Mouse (Mus musculus) forebrain, embryonic 15.5 days (tissue): ENCODE data around the gene Unc5cl. TPM values are rescaled to one million over a fixed set of nuclear protein-coding genes. Genes with fewer than 3 reads are reported as not detected.

Experiments used
- ATAC-seq: fragments of 200-750 bp; cut with Nextera tagmentation; replicated peaks from 2 replicates; pipeline ENCODE4 v1.8.0; 2017; ENCODE audit warnings: mild to moderate bottlenecking, moderate TSS enrichment, moderate library complexity
- H3K27ac ChIP-seq: fragments of 300-500 bp; sonication (generic); replicated peaks from 2 replicates; pipeline ENCODE4 v1.5.1; 2015; ENCODE audit warnings: mild to moderate bottlenecking, inconsistent platforms
- H3K27me3 ChIP-seq: fragments of 300-500 bp; sonication (generic); 2 replicates; pipeline ENCODE4 v1.6.1; 2015; ENCODE audit warnings: inconsistent platforms
- H3K36me3 ChIP-seq: fragments of 300-500 bp; sonication (generic); 2 replicates; pipeline ENCODE4 v1.6.1; 2015; ENCODE audit warnings: mild to moderate bottlenecking, inconsistent platforms
- H3K4me1 ChIP-seq: fragments of 300-500 bp; sonication (generic); 2 replicates; pipeline ENCODE4 v1.6.1; 2015; ENCODE audit warnings: inconsistent platforms
- H3K4me2 ChIP-seq: fragments of 300-500 bp; sonication (generic); replicated peaks from 2 replicates; pipeline ENCODE4 v1.6.1; 2015; ENCODE audit warnings: mild to moderate bottlenecking, inconsistent platforms
- H3K4me3 ChIP-seq: fragments of 300-500 bp; sonication (generic); 2 replicates; pipeline ENCODE4 v1.5.1; 2015; ENCODE audit warnings: mild to moderate bottlenecking, inconsistent platforms
- H3K9ac ChIP-seq: fragments of 300-500 bp; sonication (generic); replicated peaks from 2 replicates; pipeline ENCODE4 v1.6.1; 2015; ENCODE audit warnings: mild to moderate bottlenecking, inconsistent platforms
- H3K9me3 ChIP-seq: fragments of 300-500 bp; sonication (generic); 2 replicates; pipeline ENCODE4 v1.6.1; 2016; ENCODE audit warnings: inconsistent platforms
- WGBS: fragments of 180-500 bp; shearing (Covaris S2); methylation state at CpG from one replicate; pipeline ENCODE4 v1.1.7; 2015; ENCODE audit warnings: mixed read lengths; 5-methylcytosine and 5-hydroxymethylcytosine counted together
- polyA plus RNA-seq: library from polyadenylated mRNA; unstranded; fragments of >200 nt; fragmentation: Nextera tagmentation; extraction: Ambion mirVana; gene quantifications from 2 replicates; pipeline ENCODE4 v1.2.1, GENCODE M21; 2015

The Unc5cl gene
- polyA plus RNA-seq, 1 experiment from 2014 or later, result 0.17 TPM

DNA sequence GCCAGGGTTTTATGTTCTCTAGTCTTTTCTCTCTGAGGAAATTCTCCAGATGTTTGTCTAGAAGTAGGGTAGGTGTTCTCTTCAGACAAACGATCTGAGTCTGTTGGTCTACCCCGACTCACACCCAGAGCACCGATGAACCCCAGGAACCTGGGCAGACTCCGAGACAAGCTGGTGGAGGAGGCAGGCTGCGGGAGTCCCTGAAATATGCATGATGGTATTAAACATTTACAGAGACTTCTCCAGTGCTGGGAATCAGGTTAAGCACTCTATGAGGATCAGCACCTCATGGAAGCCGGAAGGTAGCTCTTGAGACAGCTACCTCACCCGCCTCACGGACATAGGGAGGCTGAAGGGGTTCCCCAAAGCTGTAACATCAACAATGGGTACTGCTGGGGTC is 37.9 kb downstream of the Unc5cl start:
- no peak overlapping the region for H3K9ac ChIP-seq
- WGBS, result 91% methylated on average over 8 of the region's 8 CpGs

DNA sequence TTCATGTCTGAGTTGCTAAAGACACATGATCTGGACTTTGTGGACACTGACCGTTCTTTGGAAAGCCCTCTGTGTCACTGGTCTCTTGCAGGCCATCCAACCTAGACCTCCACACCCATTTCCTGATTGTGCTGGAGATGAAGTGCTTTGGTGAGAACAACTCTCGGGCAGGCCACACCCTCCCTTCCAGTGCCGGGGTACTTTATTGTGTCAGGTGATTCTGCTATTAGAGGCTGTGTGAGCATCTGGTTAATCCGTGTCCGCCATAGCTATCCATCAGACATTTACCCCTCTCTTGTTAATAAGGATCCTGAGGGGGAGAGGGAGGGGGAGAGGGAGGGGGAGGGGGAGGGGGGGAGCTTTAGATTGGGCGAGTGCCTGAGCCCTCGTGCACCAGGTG is 38.9 kb downstream of the Unc5cl start:
- H3K9ac ChIP-seq, result no peak overlapping the region

More for the DNA sequence above, 37.9 kb downstream of the Unc5cl start:
- Histone ChIP-seq H3K27ac (no peak overlapping the region), H3K27me3 (no peaks in the 10 kb centered on the region), H3K4me1 (no peaks in the 10 kb centered on the region), H3K36me3 (no peaks in the 10 kb centered on the region), H3K4me3 (no peak overlapping the region), H3K4me2 (no peak overlapping the region), H3K9me3 (no peaks in the 10 kb centered on the region)
- no peak for ATAC-seq

GRCm38 (mm10) chr17:48493986-48494385 is 39.3 kb downstream of the Unc5cl start:
- no peak overlapping the region for H3K9ac ChIP-seq
- no peak overlapping the region for H3K4me2 ChIP-seq
- no peaks in the 10 kb centered on the region for H3K36me3 ChIP-seq
- WGBS, result 74% methylated on average over 8 of the region's 8 CpGs
- no peaks in the 10 kb centered on the region for H3K4me1 ChIP-seq
- no peak overlapping the region for H3K4me3 ChIP-seq
- H3K27me3 ChIP-seq, result no peaks in the 10 kb centered on the region
- ATAC-seq, result no peak
- H3K27ac ChIP-seq, result no peak overlapping the region
- H3K9me3 ChIP-seq, result no peaks in the 10 kb centered on the region

More for the DNA sequence above, 38.9 kb downstream of the Unc5cl start:
- Histone ChIP-seq H3K36me3 (no peaks in the 10 kb centered on the region), H3K4me2 (no peak overlapping the region), H3K9me3 (no peaks in the 10 kb centered on the region), H3K4me3 (no peak overlapping the region), H3K4me1 (no peaks in the 10 kb centered on the region), H3K27me3 (no peaks in the 10 kb centered on the region), H3K27ac (no peak overlapping the region)
- WGBS, result 62% methylated on average over 7 of the region's 7 CpGs
- no peak for ATAC-seq

DNA sequence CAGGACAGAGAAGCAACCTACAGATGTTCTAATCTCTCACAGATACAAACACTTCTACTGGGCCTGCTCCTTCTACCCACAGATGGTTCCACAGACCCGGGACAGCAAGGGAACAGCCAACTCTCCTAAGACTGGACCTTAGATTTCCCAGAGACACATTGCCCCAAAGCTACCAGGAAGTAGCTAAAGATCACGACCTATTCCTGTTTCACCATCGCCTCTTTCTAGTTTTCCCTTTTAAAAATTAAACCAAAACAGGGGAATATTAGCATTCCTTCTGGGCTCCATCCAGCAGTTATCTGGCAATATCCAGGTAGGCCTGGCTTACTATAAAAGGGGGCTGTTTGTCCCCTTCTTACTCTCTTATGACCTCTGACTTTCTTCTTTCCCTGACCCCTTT is 43.3 kb downstream of the Unc5cl start:
- Histone ChIP-seq H3K4me1 (no peaks in the 10 kb centered on the region), H3K9ac (no peak overlapping the region), H3K4me2 (no peak overlapping the region), H3K27me3 (no peaks in the 10 kb centered on the region), H3K9me3 (no peaks in the 10 kb centered on the region), H3K27ac (no peak overlapping the region), H3K4me3 (no peak overlapping the region), H3K36me3 (no peaks in the 10 kb centered on the region)
- no peak for ATAC-seq
- 88% methylated on average over 3 of the region's 3 CpGs for WGBS

GRCm38 (mm10) chr17:48500846-48501445 is 46.2 kb downstream of the Unc5cl start:
- ATAC-seq, result no peak
- Histone ChIP-seq H3K27ac (no peak overlapping the region), H3K4me1 (peaks cover 10% of the 10 kb centered on the region), H3K9me3 (no peaks in the 10 kb centered on the region), H3K36me3 (no peaks in the 10 kb centered on the region), H3K4me2 (no peak overlapping the region), H3K27me3 (no peaks in the 10 kb centered on the region), H3K9ac (no peak overlapping the region), H3K4me3 (no peak overlapping the region)
- WGBS, result 72% methylated on average over 7 of the region's 7 CpGs

- no peak overlapping the region for H3K9ac ChIP-seq
- peaks cover 10% of the 10 kb centered on the region for H3K4me1 ChIP-seq
- peak; percentile 48; the same call in 1 of the 2 replicates for ATAC-seq
- no peak overlapping the region for H3K4me2 ChIP-seq
- H3K27ac ChIP-seq, result no peak overlapping the region
- no peak overlapping the region for H3K4me3 ChIP-seq
- 0% methylated on average over 3 of the region's 3 CpGs for WGBS
- H3K27me3 ChIP-seq, result no peaks in the 10 kb centered on the region
- no peaks in the 10 kb centered on the region for H3K9me3 ChIP-seq
- H3K36me3 ChIP-seq, result no peaks in the 10 kb centered on the region
Measured at GRCm38 (mm10) chr17:48505006-48505405, 50.3 kb downstream of the Unc5cl start.

- no peaks in the 10 kb centered on the region for H3K9me3 ChIP-seq
- H3K9ac ChIP-seq, result no peak overlapping the region
- H3K27ac ChIP-seq, result no peak overlapping the region
- no peaks in the 10 kb centered on the region for H3K36me3 ChIP-seq
- ATAC-seq, result no peak
- H3K4me1 ChIP-seq, result peaks cover 10% of the 10 kb centered on the region
- H3K4me2 ChIP-seq, result no peak overlapping the region
- 31% methylated on average over 4 of the region's 4 CpGs for WGBS
- no peak overlapping the region for H3K4me3 ChIP-seq
- no peaks in the 10 kb centered on the region for H3K27me3 ChIP-seq
Measured at GRCm38 (mm10) chr17:48506986-48507385, 52.3 kb downstream of the Unc5cl start.

- no peak overlapping the region for H3K27ac ChIP-seq
- H3K9ac ChIP-seq, result no peak overlapping the region
- no peak for ATAC-seq
- H3K27me3 ChIP-seq, result no peaks in the 10 kb centered on the region
- no peak overlapping the region for H3K4me2 ChIP-seq
- H3K4me3 ChIP-seq, result no peak overlapping the region
- 88% methylated on average over 4 of the region's 4 CpGs for WGBS
- no peaks in the 10 kb centered on the region for H3K36me3 ChIP-seq
- H3K4me1 ChIP-seq, result peaks cover 18% of the 10 kb centered on the region
- no peaks in the 10 kb centered on the region for H3K9me3 ChIP-seq
Measured at GRCm38 (mm10) chr17:48509596-48509995, 54.9 kb downstream of the Unc5cl start.

DNA sequence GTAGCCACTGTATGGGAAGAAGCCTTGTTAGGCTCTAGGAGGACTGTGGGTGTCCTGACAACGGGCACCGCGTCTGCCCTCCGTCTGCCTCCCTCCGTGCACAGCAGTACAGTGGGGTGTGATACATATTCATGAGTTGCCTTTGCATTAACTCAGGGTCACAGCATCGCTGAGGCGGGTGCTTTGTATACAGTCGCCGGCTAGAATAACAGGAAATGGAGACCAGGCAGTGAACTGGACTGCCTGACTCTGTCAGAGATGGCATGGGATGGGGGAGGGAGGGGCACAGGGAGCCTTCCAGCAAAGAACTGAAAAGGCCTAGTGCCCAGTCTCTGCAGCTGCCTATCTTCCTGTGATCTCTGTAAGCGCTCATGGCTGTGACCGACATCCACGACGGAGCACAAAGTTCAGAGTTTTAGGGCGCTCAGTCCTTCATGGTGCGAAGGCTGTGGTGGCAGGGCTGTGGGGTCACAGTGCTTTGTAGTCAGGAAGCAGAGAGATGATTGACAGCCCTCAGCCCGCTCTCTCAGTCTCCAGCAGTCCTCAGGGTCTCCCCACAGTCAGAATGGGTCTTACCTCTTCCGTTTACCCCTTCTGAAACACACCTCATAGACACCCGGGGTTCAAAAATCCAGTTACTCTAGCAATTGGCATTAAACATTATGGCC is 58.0 kb downstream of the Unc5cl start:
- Histone ChIP-seq H3K27me3 (no peaks in the 10 kb centered on the region), H3K36me3 (no peaks in the 10 kb centered on the region), H3K4me2 (0 out of 2 replicates have a peak overlapping the region, but pooled peaks have one; percentile 0), H3K4me3 (no peak overlapping the region), H3K9ac (no peak overlapping the region), H3K9me3 (no peaks in the 10 kb centered on the region), H3K27ac (no peak overlapping the region), H3K4me1 (peaks cover 9% of the 10 kb centered on the region)
- 33% methylated on average over 18 of the region's 18 CpGs for WGBS
- ATAC-seq, result peak; percentile 91

GRCm38 (mm10) chr17:48514613-48515012 is 59.9 kb downstream of the Unc5cl start:
- no peak overlapping the region for H3K9ac ChIP-seq
- H3K27me3 ChIP-seq, result no peaks in the 10 kb centered on the region
- H3K4me1 ChIP-seq, result peaks cover 9% of the 10 kb centered on the region
- H3K9me3 ChIP-seq, result no peaks in the 10 kb centered on the region
- no peak for ATAC-seq
- no peak overlapping the region for H3K27ac ChIP-seq
- H3K4me2 ChIP-seq, result no peak overlapping the region
- WGBS, result 64% methylated on average over 4 of the region's 4 CpGs
- H3K36me3 ChIP-seq, result no peaks in the 10 kb centered on the region
- no peak overlapping the region for H3K4me3 ChIP-seq

DNA sequence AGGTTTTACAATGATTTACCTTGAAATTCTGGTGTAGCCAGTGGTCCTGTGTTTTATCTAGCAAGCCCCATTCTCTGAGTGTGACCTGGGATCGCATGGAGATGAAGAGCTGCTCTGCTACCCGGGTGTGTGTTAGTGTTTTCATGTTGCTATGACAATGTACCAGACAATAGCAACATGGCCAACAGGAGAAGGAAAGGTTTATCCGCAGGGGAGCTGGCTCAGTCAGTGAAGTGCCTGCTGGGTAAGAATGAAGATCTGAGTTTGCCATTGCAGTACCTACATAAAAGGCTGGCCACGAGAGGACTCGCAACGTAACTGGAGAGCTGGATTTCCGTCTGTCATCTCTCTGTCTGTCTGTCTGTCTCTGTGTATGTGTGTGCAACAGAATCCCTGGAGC is 64.3 kb downstream of the Unc5cl start:
- H3K27ac ChIP-seq, result no peak overlapping the region
- no peaks in the 10 kb centered on the region for H3K4me1 ChIP-seq
- WGBS, result 78% methylated on average over 7 of the region's 7 CpGs
- H3K27me3 ChIP-seq, result no peaks in the 10 kb centered on the region
- H3K9ac ChIP-seq, result no peak overlapping the region
- H3K9me3 ChIP-seq, result no peaks in the 10 kb centered on the region
- H3K4me2 ChIP-seq, result no peak overlapping the region
- ATAC-seq, result no peak
- no peaks in the 10 kb centered on the region for H3K36me3 ChIP-seq
- H3K4me3 ChIP-seq, result no peak overlapping the region

- ATAC-seq, result no peak
- Histone ChIP-seq H3K4me3 (no peak overlapping the region), H3K27me3 (no peaks in the 10 kb centered on the region), H3K4me1 (no peaks in the 10 kb centered on the region), H3K9ac (no peak overlapping the region), H3K4me2 (no peak overlapping the region), H3K36me3 (no peaks in the 10 kb centered on the region), H3K27ac (no peak overlapping the region), H3K9me3 (no peaks in the 10 kb centered on the region)
- WGBS, result 95% methylated on average over 3 of the region's 3 CpGs
Measured at GRCm38 (mm10) chr17:48520352-48520751, 65.7 kb downstream of the Unc5cl start.

- Histone ChIP-seq H3K4me2 (no peak overlapping the region), H3K9ac (no peak overlapping the region), H3K27ac (no peak overlapping the region), H3K9me3 (no peaks in the 10 kb centered on the region), H3K4me1 (no peaks in the 10 kb centered on the region), H3K4me3 (no peak overlapping the region), H3K36me3 (no peaks in the 10 kb centered on the region), H3K27me3 (no peaks in the 10 kb centered on the region)
- 94% methylated on average over 2 of the region's 2 CpGs for WGBS
- no peak for ATAC-seq
Measured at GRCm38 (mm10) chr17:48523056-48523455, 68.4 kb downstream of the Unc5cl start.
